Mouse (Mus musculus) liver, adult 2 months (tissue): Measurements from ENCODE around the gene Sacs.

Experiments used
- CTCF ChIP-seq: fragments of 200-500 bp; IDR thresholded peaks from 2 replicates; pipeline ENCODE4 v1.5.1; 2011; ENCODE audit warnings: low read depth, low read length, control low read depth
- POLR2A ChIP-seq: fragments of 200-500 bp; IDR thresholded peaks from 2 replicates; pipeline ENCODE4 v1.6.1; 2011; ENCODE audit warnings: low read length, control low read depth; ENCODE audit not compliant: insufficient read depth; ENCODE audit errors: extremely low read depth

- TF ChIP-seq CTCF (peak; percentile 66), POLR2A (no peak)
Measured at GRCm38 (mm10) chr14:61277285-61277684, 139.0 kb downstream of the Sacs start.
